Comparison of ENCODE assay signal across 8 mouse cellular contexts in genomic region chr6:134038881-134039280, GRCm38 (mm10). TPM values are rescaled to one million over a fixed set of nuclear protein-coding genes. Genes with fewer than 3 reads are reported as not detected.
DNase-seq lines count a peak whose midpoint lies in the region; ATAC-seq and TF ChIP-seq lines count a peak whose summit lies in the region.

No protein-coding gene starts in this region.

- no peak for ATAC-seq in hindbrain, embryonic 15.5 days (ENCODE audit: low FRiP score, low read depth)
- ATAC-seq in liver, embryonic 13.5 days (ENCODE audit: low read depth), result no peak
- ATAC-seq in neural tube, embryonic 14.5 days (ENCODE audit: low read depth), result no peak

- H3K27me3 ChIP-seq in hindbrain, embryonic 15.5 days, result no peaks in the 10 kb centered on the region
- H3K27me3 ChIP-seq in liver, embryonic 13.5 days, result no peaks in the 10 kb centered on the region
- H3K27me3 ChIP-seq in neural tube, embryonic 14.5 days (ENCODE audit: control insufficient read depth, insufficient read depth, low read length), result no peaks in the 10 kb centered on the region

- intact Hi-C loops in left cerebral cortex, adult 2 months (cut with DNase I), result loop anchor here (5.0 kb wide), 3 partner anchors 77 to 183 kb away; no protein-coding TSS in a partner anchor

- peaks cover 46% of the 10 kb centered on the region for H3K4me1 ChIP-seq in hindbrain, embryonic 15.5 days (replicated peaks)
- H3K4me1 ChIP-seq in liver, embryonic 13.5 days (replicated peaks), result peaks cover 71% of the 10 kb centered on the region
- peaks cover 42% of the 10 kb centered on the region for H3K4me1 ChIP-seq in neural tube, embryonic 14.5 days (ENCODE audit: control insufficient read depth, insufficient read depth, low read length)

- H3K27ac ChIP-seq in hindbrain, embryonic 15.5 days (replicated peaks), result no peak overlapping the region
- H3K27ac ChIP-seq in liver, embryonic 13.5 days, result no peak overlapping the region
- no peak overlapping the region for H3K27ac ChIP-seq in neural tube, embryonic 14.5 days (ENCODE audit: low read depth, low read length)
- no peak overlapping the region for H3K27ac ChIP-seq in left cerebral cortex, adult 2 months

- TF ChIP-seq CTCF in left cerebral cortex, adult 2 months (IDR thresholded peaks at IDR 0.05), result no peak

- no peak overlapping the region for H3K9ac ChIP-seq in hindbrain, embryonic 15.5 days
- H3K9ac ChIP-seq in liver, embryonic 13.5 days, result no peak overlapping the region
- H3K9ac ChIP-seq in neural tube, embryonic 14.5 days (replicated peaks; ENCODE audit: low read depth, low read length), result no peak overlapping the region

- WGBS in hindbrain, embryonic 15.5 days, result 27% methylated on average over 6 of the region's 6 CpGs
- 19% methylated on average over 6 of the region's 6 CpGs for WGBS in liver, embryonic 13.5 days (ENCODE audit: insufficient replicate concordance)
- WGBS in neural tube, embryonic 14.5 days, result 15% methylated on average over 6 of the region's 6 CpGs

- no peaks in the 10 kb centered on the region for H3K36me3 ChIP-seq in hindbrain, embryonic 15.5 days
- no peaks in the 10 kb centered on the region for H3K36me3 ChIP-seq in liver, embryonic 13.5 days
- no peaks in the 10 kb centered on the region for H3K36me3 ChIP-seq in neural tube, embryonic 14.5 days (ENCODE audit: control insufficient read depth, insufficient read depth, low read length)

- H3K4me3 ChIP-seq in hindbrain, embryonic 15.5 days, result no peak overlapping the region
- H3K4me3 ChIP-seq in liver, embryonic 13.5 days (replicated peaks), result peak overlapping the region; percentile 77; the same call in 1 of the 2 replicates
- no peak overlapping the region for H3K4me3 ChIP-seq in neural tube, embryonic 14.5 days (ENCODE audit: low read depth, low read length)
- no peak overlapping the region for H3K4me3 ChIP-seq in left cerebral cortex, adult 2 months

- H3K4me2 ChIP-seq in hindbrain, embryonic 15.5 days, result peak overlapping the region; percentile 7; the same call in 1 of the 2 replicates
- peak overlapping the region; percentile 92 for H3K4me2 ChIP-seq in liver, embryonic 13.5 days
- peak overlapping the region; percentile 66; the same call in 1 of the 2 replicates for H3K4me2 ChIP-seq in neural tube, embryonic 14.5 days (ENCODE audit: low read depth, low read length)

- no peaks in the 10 kb centered on the region for H3K9me3 ChIP-seq in hindbrain, embryonic 15.5 days
- no peaks in the 10 kb centered on the region for H3K9me3 ChIP-seq in liver, embryonic 13.5 days (replicated peaks)
- H3K9me3 ChIP-seq in neural tube, embryonic 14.5 days (ENCODE audit: control insufficient read depth, low read length), result no peaks in the 10 kb centered on the region

- peak; percentile 46 for DNase-seq in ZHBTc4 (ENCODE audit: low read depth, low spot score)
- peak; percentile 63 for DNase-seq in embryo, embryonic 9.5 days (ENCODE audit: extremely low spot score)
- no peak for DNase-seq in liver, embryonic 13.5 days
- DNase-seq in layer of hippocampus, adult 8-10 months (ENCODE audit: low spot score in 2 of 2), result no peak
- DNase-seq in gastrocnemius, adult 8-10 months (ENCODE audit: low spot score in 2 of 2), result no peak
- no peak for DNase-seq in left cerebral cortex, adult 2 months (ENCODE audit: extremely low spot score in 1 of 2, low spot score in 2 of 2)

RNA-seq across cellular contexts. Expression of gene Etv6, which starts 3.4 kb away (rescaled TPM):
- polyA plus RNA-seq in hindbrain, embryonic 15.5 days (2015; fragmentation: Nextera tagmentation; extraction: Ambion mirVana), result 5.3 and 6.9 TPM in 2 replicates
- polyA plus RNA-seq in liver, embryonic 13.5 days (2015; fragmentation: Nextera tagmentation; extraction: Ambion mirVana), result 3.5 and 4.6 TPM in 2 replicates
- polyA plus RNA-seq in neural tube, embryonic 14.5 days (2014; fragmentation: Nextera tagmentation; extraction: Ambion mirVana), result 5.8 and 8.8 TPM in 2 replicates
- 10 to 100 TPM; 10.7 to 14.7 (median 12.2) TPM for total RNA-seq in layer of hippocampus, adult 8-10 months (2022)
- total RNA-seq in gastrocnemius, adult 8-10 months (2022), result 10 to 100 TPM in 1 of 4 experiments, 1 to 10 TPM in 3; 5.1 to 10.3 (median 6.3) TPM
- total RNA-seq in left cerebral cortex, adult 2 months (2021), result 10 to 100 TPM; 18.7 to 19.3 TPM

Comparison
In these comparisons a context has a peak if more than half of its experiments do, and no peak if none do; other contexts are left out.
1. DNase-seq: peak in ZHBTc4 (single experiment) and embryo, embryonic 9.5 days (single experiment); none in liver, embryonic 13.5 days (single experiment), layer of hippocampus, adult 8-10 months (0 of 2), gastrocnemius, adult 8-10 months (0 of 2) and left cerebral cortex, adult 2 months (0 of 2).
2. H3K4me2 ChIP-seq: peak in every context shown above with its lines; median percentile 92 in liver, embryonic 13.5 days; 66 in neural tube, embryonic 14.5 days; 7 in hindbrain, embryonic 15.5 days.